Mouse (Mus musculus): ENCODE measurements around the gene Sptbn4.

The Sptbn4 gene

GRCm38 (mm10) chr7:27474490-27474954 lies 27.0 kb upstream of the Sptbn4 start:
- DNase-seq (ENCODE audit: low spot score in 2 of 2): peak; percentile 92 to 95

- DNase-seq (ENCODE audit: low spot score in 2 of 2): no peak
These were observed 26.5 kb upstream of the Sptbn4 start for GRCm38 (mm10) chr7:27473835-27474489.

- DNase-seq (ENCODE audit: low spot score in 2 of 2): peak; percentile 95 to 96
These were observed 25.8 kb upstream of the Sptbn4 start, which contains the start of gene Sertad3 for GRCm38 (mm10) chr7:27473156-27473834. Sertad3 (plus strand) TSS chr7:27473768.

DNA sequence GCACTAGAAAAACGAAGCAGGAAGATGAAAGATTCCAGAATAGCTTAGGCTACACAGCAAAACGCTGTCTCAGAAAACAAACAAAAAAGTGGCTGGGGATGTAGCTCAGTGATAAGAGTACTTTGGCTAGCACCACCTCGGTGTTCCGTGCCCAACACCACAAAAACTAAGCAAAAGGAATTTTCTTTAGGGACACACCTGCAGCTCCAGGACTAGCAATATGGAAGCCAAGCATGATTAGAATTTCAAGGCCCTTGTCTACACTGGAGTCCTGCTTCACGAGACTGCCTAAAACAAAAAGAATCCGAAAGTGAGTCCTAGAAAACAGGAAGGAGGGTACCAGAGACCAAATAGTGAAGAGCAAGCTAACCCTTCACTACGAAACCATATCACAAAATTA lies 25.1 kb upstream of the Sptbn4 start:
- DNase-seq (ENCODE audit: low spot score in 2 of 2): no peak

DNA sequence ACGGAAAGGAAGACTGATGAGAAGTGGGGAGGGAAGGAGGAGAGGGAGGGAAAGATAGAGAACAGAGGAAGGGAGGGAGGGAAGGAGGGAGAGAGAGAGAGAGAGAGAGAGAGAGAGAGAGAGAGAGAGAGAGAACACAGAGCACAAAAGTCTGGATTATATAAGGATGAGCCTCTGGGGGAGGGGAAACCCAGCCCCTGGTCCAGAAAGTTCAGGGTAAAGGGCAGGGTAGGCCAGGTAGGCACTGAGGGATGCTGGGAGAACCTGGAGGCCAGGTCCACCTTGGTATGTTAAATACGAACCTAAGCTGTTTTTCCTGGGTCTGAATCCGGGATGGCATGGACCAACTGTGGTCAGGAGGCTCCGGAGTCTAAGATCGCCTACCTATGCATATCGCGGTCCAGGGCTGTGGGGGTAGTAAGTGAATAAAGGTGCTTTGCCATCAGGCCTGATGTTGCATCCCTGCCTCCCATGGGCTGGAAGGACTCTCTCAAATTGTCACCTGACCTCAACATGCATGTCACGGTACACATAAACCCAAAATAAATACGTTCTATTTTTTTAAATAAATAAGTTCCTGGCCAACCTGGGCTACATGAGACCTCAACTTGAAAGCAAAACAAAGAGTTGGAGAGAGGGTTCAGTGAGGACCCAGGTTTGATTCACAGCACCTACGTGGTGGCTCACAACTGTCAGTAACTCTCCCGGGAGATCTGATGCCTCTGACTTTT lies 24.1 kb upstream of the Sptbn4 start:
- DNase-seq (ENCODE audit: low spot score in 2 of 2): no peak

DNA sequence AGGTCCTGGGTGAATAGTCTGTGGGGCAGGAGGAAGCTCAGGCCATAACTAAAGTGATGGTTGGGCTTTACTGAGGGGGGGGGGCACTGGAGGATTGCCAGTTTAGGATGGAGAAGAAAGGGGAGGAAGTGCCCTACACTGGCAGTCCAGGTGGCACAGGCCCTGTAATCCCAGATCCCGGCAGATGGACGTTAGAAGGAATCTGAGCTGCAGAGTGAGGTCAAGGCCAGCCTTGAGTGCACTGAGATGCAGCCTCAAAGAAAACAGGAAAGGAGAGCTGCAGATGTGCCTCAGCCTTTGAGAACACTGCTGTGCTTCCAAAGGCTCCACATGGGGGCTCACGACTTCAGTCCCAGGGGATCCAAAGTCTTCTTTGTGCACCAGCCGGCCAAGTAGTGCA lies 20.2 kb upstream of the Sptbn4 start:
- DNase-seq (ENCODE audit: low spot score in 2 of 2): no peak

- DNase-seq (ENCODE audit: low spot score in 2 of 2): no peak
These were observed 13.0 kb upstream of the Sptbn4 start for GRCm38 (mm10) chr7:27460477-27460876.

GRCm38 (mm10) chr7:27459640-27460039 lies 12.2 kb upstream of the Sptbn4 start:
- no peak for DNase-seq (ENCODE audit: low spot score in 2 of 2)

GRCm38 (mm10) chr7:27458614-27459013 lies 11.1 kb upstream of the Sptbn4 start:
- DNase-seq (ENCODE audit: low spot score in 2 of 2): no peak

DNA sequence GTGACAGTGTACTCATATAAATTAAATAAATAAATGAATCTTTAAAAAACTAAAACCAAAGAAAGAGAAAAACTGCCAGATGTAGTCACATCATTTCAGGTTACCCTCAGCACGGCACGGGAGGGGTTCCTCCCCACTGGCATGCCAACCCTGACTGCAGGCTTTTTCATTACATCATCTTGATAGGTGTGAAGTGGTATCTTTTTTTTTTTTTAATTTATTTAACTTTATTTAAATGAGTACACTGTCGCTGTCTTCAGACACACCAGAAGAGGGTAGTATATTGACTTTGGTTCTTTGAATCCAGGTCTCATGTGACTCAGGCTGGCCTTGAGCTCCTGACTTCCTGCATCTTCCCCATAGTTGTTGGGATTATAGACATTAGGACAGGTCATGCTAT lies 7.8 kb upstream of the Sptbn4 start:
- no peak for DNase-seq (ENCODE audit: low spot score in 2 of 2)

GRCm38 (mm10) chr7:27454461-27455121 lies 7.1 kb upstream of the Sptbn4 start:
- no peak for DNase-seq (ENCODE audit: low spot score in 2 of 2)

GRCm38 (mm10) chr7:27452206-27452770 lies 4.8 kb upstream of the Sptbn4 start:
- no peak for DNase-seq (ENCODE audit: low spot score in 2 of 2)

GRCm38 (mm10) chr7:27451359-27451758 lies 3.9 kb upstream of the Sptbn4 start:
- no peak for DNase-seq (ENCODE audit: low spot score in 2 of 2)

- DNase-seq (ENCODE audit: low spot score in 2 of 2): peak; percentile 49 to 53
These were observed 1.9 kb upstream of the Sptbn4 start for GRCm38 (mm10) chr7:27449256-27449862.

DNA sequence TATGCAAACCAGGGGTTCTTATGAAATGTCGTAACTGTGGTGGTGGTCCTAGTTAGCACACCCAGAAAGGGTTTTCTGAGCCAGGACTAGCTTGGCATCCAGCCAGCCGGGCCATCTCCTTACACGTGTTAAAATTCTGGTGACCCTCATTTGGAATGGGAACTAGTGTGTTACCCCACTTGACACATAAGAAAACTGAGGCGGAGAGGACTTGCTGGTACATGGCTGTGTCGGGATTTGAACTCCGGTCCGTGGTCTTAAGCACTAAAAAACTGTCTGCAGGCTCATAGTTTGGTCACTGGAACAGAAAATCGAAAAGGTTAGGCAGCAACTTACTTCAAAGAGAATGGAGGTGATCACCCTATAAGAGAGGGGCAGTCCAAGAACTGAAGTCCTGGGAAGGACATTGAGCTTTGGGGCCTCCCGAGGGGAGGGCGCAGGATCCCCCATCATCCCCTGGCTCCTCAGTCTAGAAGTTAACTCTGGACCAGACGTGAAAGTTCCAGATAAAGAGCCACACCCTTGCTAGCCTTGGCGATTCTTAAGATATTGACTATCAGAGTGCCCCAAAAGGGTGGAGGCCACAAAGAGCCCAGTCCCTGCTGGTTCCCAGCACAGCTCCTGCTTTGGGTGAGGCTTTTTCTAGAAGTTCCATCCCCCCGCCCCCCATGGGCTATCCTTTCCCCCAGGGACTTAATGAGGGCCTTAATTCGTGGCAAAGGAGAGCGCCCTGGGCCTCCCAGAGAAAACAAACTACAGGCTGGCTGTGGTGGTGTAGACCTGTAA lies 1.1 kb upstream of the Sptbn4 start:
- peak in 1 of 2 experiments; percentile 43 for DNase-seq (ENCODE audit: low spot score in 2 of 2)

DNA sequence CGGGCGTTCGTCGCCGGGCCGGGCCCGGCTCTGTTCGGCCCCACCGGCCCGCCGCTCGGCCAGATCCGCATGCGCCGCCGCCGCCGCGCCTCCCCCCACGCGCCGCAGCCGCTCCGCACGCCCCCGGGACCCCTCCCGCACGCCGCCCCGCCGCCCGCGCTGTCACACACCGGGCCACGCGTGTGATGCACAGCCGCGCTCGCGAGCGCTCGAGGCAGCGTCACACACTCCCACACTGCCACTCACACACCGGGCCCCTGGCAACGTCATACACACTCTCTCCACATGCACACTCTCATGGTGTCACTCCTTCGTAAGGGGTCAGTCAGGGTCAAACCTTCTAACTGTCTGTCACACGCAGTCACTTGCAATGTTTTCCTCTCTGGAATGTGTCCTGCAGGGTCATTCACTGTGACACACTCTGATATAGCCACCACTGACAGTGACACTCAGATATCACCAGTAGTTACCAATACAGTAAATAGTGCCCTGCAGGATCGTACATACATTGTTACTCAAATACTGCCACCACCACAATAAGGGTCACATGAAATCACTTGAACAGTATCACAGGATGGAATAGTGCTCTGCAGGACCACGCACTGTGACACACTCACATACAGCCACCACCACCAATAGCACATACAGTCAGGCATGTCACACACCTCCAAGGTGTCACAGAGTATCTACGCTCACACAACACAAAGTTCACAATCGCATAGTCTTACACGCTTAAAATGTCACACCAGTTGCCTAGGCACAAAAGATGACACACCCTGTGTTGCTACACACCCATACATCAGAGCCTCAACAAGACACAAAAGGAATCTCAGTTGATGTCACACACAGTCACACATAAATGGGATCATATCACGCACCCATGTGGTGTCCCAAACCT lies 716 bp downstream of the Sptbn4 start:
- DNase-seq (ENCODE audit: low spot score in 2 of 2): peak; percentile 68 to 70

DNA sequence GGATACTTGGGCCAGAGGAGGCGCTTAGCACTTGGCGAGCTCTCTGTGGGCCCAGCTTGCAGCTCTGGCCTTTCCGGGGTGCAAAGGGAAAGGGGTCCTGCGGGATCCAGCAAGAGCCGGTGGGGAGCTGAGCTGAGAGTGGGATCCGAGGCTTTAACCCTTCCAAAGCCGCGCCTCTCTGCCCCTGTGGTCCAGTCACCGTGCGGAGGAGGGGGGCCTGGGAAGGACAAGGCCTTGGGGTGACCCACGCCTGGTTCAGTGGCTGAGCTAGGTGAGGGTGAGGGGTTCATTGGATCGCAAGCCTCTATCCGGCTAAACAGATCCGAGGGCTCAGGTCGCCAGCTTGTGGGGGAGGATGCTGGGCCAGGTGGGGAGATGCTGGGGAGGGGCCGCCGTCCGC lies 1.4 kb downstream of the Sptbn4 start:
- DNase-seq (ENCODE audit: low spot score in 2 of 2): peak in 1 of 2 experiments; percentile 18

GRCm38 (mm10) chr7:27440014-27440413 lies 7.5 kb downstream of the Sptbn4 start:
- DNase-seq (ENCODE audit: low spot score in 2 of 2): no peak

- DNase-seq (ENCODE audit: low spot score in 2 of 2): no peak
These were observed 9.9 kb downstream of the Sptbn4 start for GRCm38 (mm10) chr7:27437544-27437943.

Measured in frontal cortex, postnatal 14 days (tissue).